Mouse (Mus musculus): ENCODE data around the gene Zfp553. TPM values are rescaled to one million over a fixed set of nuclear protein-coding genes. Genes with fewer than 3 reads are reported as not detected.

The Zfp553 gene
- total RNA-seq, 2 experiments from 2014 or later: 17.8 to 18.1 TPM

- DNase-seq (ENCODE audit: low spot score in 2 of 2): no peak
Observed at GRCm38 (mm10) chr7:127210266-127210665, 22.6 kb upstream of the Zfp553 start.

- no peak for DNase-seq (ENCODE audit: low spot score in 2 of 2)
Observed at GRCm38 (mm10) chr7:127211014-127211745, 21.7 kb upstream of the Zfp553 start.

- DNase-seq (ENCODE audit: low spot score in 2 of 2): no peak
Observed at GRCm38 (mm10) chr7:127212432-127213250, 20.2 kb upstream of the Zfp553 start.

- DNase-seq (ENCODE audit: low spot score in 2 of 2): no peak
Observed at GRCm38 (mm10) chr7:127213485-127213884, 19.4 kb upstream of the Zfp553 start.

GRCm38 (mm10) chr7:127213930-127214329 is 18.9 kb upstream of the Zfp553 start:
- DNase-seq (ENCODE audit: low spot score in 2 of 2): no peak

- no peak for DNase-seq (ENCODE audit: low spot score in 2 of 2)
Observed at GRCm38 (mm10) chr7:127214521-127214920, 18.3 kb upstream of the Zfp553 start.

GRCm38 (mm10) chr7:127214981-127215871 is 17.6 kb upstream of the Zfp553 start:
- DNase-seq (ENCODE audit: low spot score in 2 of 2): peak; percentile 54 to 58

GRCm38 (mm10) chr7:127216307-127216706 is 16.6 kb upstream of the Zfp553 start:
- no peak for DNase-seq (ENCODE audit: low spot score in 2 of 2)

GRCm38 (mm10) chr7:127217475-127217874 is 15.4 kb upstream of the Zfp553 start:
- DNase-seq (ENCODE audit: low spot score in 2 of 2): no peak

GRCm38 (mm10) chr7:127217901-127218642 is 14.8 kb upstream of the Zfp553 start:
- DNase-seq (ENCODE audit: low spot score in 2 of 2): no peak

GRCm38 (mm10) chr7:127218670-127219069 is 14.2 kb upstream of the Zfp553 start:
- no peak for DNase-seq (ENCODE audit: low spot score in 2 of 2)

GRCm38 (mm10) chr7:127220440-127220839 is 12.4 kb upstream of the Zfp553 start:
- DNase-seq (ENCODE audit: low spot score in 2 of 2): no peak

GRCm38 (mm10) chr7:127223106-127223505 is 9.8 kb upstream of the Zfp553 start:
- no peak for DNase-seq (ENCODE audit: low spot score in 2 of 2)

GRCm38 (mm10) chr7:127223515-127224478 is 9.1 kb upstream of the Zfp553 start:
- no peak for DNase-seq (ENCODE audit: low spot score in 2 of 2)

GRCm38 (mm10) chr7:127224616-127225015 is 8.2 kb upstream of the Zfp553 start:
- no peak for DNase-seq (ENCODE audit: low spot score in 2 of 2)

- DNase-seq (ENCODE audit: low spot score in 2 of 2): no peak
Observed at GRCm38 (mm10) chr7:127225147-127225995, 7.5 kb upstream of the Zfp553 start.

- peak; percentile 75 to 87 for DNase-seq (ENCODE audit: low spot score in 2 of 2)
Observed at GRCm38 (mm10) chr7:127228615-127229303, 4.1 kb upstream of the Zfp553 start.

GRCm38 (mm10) chr7:127231376-127231775 is 1.5 kb upstream of the Zfp553 start:
- DNase-seq (ENCODE audit: low spot score in 2 of 2): no peak
